Mouse (Mus musculus): ENCODE results near the gene Plpp4.

Plpp4 gene

DNA sequence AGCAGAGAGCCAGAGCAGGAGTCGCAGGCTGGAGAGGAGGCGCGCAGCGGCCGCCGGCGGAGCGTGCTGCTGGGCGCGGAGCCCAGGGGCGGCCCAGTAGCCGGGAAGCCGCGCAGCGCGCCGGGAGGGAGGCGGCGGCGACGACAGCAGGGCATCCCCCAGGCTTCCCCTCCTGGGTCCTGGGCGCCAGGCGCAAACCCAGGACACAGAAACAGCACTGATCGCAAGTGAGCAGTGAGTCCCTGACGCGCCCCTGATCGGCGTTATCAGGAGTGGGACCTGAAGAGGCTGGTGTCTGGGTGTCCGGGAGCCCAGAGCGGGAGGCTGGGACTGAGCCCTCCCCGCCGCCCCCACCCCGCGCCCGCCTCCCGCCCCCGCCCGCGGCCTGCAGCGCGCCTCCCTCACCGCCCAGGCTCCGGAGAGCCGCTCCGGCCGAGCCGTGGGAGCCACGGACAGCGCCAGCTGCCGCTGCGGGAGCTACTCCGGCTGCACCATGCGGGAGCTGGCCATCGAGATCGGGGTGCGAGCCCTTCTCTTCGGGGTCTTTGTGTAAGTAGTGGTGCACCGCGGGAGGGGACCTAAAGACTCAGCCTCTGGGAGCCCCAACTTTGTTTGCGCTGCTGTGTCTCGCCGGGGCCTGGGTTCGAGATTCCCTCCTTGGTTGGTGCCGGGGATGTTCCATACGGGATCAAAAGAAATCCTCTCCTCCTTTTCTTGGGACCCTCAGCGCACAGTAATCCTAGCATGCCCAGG, at the start of gene Plpp4:
Plpp4 (plus strand) TSS at position 411 of the 753 bp plus-strand sequence.
- peak; percentile 20 to 33 for DNase-seq

DNA sequence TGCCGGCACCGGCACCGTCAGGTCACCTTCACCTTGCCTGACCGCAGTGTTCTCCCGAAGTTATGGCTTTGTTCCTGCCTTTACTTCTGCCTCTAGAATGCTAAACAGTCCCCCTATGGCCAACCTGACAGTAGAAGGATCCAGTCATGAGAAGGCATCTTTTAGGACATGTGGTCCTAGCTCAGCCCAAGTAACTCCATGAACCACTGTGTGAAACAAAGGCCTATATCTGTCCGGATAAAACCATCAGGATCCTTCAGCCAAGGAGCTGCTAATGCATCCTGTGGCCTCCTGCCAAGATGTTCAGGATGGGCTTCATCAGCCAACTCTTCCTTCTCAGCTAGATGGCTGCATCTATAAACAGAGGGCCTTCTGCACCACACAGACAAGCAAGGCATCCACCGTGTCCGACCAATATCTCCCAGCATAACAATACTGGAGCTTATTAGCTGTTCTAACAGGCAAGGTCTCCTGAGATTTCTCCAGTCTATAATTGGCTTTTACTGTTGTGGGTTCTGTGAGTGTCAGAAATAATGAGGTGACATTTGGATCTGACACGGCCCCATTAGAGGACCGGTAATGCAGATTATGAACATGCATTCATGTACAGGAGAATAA, 40.8 kb upstream of the Plpp4 start:
- DNase-seq, result peak in 1 of 2 experiments; percentile 7

GRCm38 (mm10) chr7:129216547-129217195, 40.2 kb upstream of the Plpp4 start:
- DNase-seq, result no peak

DNA sequence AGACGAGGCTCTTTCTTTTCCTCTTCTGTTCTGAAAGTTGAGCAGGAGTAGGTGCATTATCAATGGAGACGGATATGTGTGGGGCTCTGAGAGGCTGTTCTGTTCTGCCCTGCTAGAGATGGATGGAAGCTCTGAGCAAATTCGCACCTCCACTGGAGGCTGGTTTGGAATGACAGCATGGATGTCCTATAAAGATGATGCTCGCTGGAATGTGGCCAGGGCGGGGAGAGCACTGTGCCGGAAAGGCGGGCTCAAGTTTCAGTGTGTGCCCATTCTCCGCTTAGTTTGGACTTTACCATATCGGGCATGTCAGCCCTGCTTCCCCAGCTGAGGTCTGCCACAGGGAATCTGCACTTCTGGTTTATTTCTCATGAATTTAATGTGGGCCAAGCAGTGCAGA, 35.9 kb upstream of the Plpp4 start:
- DNase-seq, result no peak

DNA sequence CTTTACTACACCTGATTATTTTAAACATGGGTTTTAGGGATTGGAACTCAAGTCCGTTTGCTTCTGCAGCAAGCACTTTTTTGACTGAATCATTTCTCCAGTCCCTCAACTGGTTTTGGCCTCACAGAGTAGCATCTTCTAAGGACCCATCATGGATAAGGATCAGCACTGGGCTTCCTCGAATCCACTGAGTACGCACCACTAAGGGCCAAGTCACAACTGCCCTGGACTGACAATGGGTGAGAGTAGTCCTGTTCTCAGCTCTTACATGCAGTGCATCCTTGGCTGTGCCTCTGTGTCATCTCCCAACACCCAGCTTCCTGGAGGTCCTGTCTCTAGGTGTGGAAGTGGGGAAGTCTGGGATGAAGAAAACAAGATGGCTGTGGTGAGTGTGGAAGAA, 35.2 kb upstream of the Plpp4 start:
- no peak for DNase-seq

GRCm38 (mm10) chr7:129235410-129235809, 21.4 kb upstream of the Plpp4 start:
- DNase-seq, result peak in 1 of 2 experiments; percentile 33

DNA sequence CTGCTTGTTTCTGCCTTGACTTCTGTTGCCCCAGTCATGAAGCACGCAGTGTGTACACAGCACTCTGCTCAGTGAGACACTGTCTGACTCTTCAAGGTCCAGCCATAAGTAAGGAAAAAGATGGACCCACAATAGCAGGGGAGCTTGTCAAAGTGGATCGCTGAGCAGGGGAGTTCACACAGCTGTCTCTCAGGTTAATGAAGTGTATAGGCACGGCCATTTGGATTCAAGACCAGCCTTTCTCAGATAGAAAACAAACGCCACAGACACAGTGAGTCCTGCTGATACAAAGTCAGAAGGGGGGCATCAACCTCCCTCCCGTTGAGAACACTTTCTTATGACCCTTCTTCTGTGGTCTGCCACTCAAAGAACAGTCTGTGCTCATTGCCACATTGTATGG, 20.8 kb upstream of the Plpp4 start:
- no peak for DNase-seq

- DNase-seq, result no peak
These were observed 5.8 kb upstream of the Plpp4 start for GRCm38 (mm10) chr7:129250981-129251380.

DNA sequence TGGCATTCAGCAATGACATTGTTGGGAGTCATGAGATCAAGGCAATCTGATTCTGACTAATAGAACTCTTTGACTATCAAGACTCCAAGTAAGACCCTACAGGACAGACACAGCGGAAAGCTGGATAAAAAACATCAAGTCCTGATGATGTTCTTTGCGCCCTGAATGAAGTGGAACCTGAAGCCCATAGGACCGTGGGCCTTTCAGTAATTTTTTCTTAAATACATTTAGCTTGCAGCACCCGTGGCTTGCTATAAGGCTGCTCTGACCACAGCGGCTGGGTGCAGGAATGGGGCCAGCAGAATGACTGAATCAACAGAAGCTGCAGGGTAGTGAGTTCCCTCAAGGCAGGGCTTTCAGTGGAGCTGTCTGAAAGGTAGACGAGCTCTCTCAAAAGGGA, 3.4 kb upstream of the Plpp4 start:
- no peak for DNase-seq

DNA sequence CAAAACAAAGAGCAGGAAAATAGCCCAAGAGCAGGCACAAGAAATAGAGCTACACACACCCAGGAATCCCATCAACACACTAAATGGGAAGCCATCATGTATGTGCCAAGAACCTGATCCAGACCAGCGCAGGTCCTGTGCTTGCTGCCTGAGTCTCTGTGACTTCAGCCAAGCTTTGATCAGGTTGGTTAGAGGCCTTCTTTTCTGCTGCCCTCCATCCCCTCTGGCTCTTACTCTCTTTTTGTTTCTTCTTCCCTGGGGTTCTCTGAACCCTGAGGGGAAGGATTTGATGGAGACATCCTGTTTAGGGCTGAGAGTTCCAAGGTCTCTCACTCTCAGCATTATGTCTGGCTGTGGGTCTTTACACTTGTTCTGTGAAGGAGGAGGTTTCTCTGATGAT, 2.7 kb upstream of the Plpp4 start:
- DNase-seq, result no peak

- no peak for DNase-seq
These were observed 1.4 kb upstream of the Plpp4 start for GRCm38 (mm10) chr7:129255406-129255805.

GRCm38 (mm10) chr7:129257374-129258018, 665 bp downstream of the Plpp4 start:
- DNase-seq, result no peak

DNA sequence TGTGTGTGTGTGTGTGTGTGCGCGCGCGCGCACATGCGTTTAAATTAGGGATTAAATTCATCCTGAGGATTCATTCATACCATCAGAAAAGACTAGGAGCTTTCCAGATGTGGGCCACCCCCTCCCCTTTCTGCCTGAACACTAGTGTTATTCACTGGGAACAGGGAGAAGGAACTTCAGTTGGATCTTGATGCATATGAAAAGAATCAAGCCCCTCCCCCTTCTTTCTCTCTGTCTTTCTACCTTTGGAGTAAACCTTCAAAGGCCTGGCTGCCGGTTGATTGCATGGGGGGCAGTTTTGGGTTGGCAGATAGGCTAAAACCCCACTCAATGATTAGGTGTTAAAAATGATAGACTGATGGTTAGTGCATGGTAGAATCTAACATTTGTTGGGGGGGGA, 1.5 kb downstream of the Plpp4 start:
- DNase-seq, result no peak

GRCm38 (mm10) chr7:129259195-129259594, 2.4 kb downstream of the Plpp4 start:
- DNase-seq, result peak in 1 of 2 experiments; percentile 6

DNA sequence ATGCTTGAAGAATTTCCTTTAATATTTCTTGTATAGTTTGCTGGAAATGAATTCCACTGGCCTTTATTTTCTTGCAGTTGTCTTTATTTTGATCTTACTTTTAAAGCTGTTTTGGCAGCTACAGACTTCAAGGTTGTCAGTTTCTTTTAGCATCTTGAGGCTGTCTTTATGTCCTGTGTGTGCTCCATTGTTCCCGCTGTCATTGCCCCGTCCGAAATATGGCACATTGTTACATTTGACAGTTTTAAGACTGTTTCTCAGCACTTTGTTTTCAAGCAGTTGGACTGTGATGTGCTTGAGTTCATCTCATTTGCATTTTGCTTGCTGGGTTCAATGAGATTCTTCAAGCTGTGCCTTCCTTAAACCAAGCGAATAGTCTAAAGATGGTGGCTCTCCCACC, 17.0 kb downstream of the Plpp4 start:
- no peak for DNase-seq

DNA sequence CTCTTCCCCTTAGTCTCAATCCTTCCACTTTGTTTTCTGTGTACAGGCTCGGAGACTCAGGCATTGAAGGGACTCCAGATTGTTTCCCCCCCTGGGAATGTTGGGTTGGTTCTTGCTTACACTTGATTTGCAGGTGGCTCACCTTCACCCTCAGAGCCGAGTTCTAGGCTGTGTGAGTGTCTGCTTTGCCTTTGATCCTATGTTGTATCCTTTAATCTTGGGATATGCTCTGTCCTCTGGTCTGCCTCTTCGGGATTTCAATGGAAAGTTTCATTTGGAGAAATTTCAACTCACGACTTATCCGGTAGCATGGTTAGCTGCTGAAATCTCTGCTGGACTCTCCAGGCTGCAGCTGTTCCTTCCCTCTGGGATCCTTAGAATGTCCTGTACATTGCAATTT, 17.9 kb downstream of the Plpp4 start:
- no peak for DNase-seq

DNA sequence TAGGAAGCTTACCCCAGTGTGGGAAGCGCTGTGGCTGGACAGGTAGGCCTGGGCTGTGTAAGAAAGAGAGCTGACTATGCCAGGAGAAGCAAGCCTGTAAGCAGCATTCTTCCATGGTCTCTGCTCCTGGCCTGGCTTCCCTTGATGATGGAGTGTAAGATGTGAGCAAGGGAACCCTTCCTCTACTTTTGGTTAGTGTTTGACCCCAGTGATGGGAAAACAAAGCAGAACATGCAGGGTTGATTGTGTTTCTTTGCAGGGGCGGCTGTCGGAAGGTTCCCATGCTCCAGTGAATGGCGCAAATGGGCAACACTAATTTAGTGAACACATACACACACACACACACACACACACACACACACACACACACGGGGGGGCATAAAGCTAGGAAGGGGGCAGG, 20.9 kb downstream of the Plpp4 start:
- DNase-seq, result no peak

DNA sequence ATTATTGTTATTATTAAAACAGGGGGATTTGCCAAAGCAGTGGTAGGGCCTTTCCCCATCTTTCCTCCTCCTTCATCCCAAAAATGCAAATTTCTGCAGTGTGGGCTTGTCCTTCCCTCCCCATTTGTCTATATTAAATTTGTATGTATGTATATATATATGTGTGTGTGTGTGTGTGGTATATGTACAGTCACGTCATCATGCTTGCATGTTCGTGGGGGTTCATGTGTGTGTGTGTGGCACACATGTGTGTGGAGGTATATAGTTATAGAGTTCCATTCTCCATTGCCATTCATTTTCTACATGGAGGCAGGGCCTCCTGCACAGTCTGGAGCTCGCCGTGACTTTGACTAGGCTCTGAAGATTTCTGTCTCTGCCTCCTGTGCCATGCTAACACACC, 22.0 kb downstream of the Plpp4 start:
- no peak for DNase-seq

- no peak for DNase-seq
These were observed 22.4 kb downstream of the Plpp4 start for GRCm38 (mm10) chr7:129279261-129279660.

GRCm38 (mm10) chr7:129281966-129282365, 25.1 kb downstream of the Plpp4 start:
- no peak for DNase-seq

GRCm38 (mm10) chr7:129285186-129285868, 28.5 kb downstream of the Plpp4 start:
- no peak for DNase-seq

- DNase-seq, result no peak
These were observed 36.4 kb downstream of the Plpp4 start for GRCm38 (mm10) chr7:129293211-129293610.

DNA sequence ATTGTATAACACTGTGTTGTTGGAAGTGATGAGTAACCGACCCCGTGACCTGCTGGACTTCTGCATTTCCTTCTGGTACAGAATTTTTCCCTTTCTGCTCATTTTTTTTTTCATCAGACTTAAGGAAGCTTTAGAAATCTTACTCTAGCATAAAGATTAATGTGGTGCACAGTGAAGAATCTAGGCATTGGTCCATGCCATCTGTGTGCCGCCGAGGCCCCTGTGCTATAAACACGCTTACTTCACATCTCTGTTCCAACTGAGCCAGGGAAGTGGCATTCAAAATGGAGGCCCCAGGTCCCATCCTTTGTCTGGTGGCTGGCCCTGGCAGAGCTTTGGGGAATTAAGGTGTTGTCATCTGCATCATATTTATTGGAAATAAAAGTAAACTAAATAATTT, 44.8 kb downstream of the Plpp4 start:
- DNase-seq, result no peak
